16 mouse cellular contexts compared by ENCODE assay signal in genomic region chr11:113656511-113656932, GRCm38 (mm10). TPM values are rescaled to one million over a fixed set of nuclear protein-coding genes. Genes with fewer than 3 reads are reported as not detected.
DNase-seq lines count a peak whose midpoint lies in the region; ATAC-seq and TF ChIP-seq lines count a peak whose summit lies in the region.
"Had no signal": no experiment of that assay in that cellular context is flagged by ENCODE, and none has a peak within 500 bp of the region (broad histone marks: within the 10 kb centered on the region; RNA-seq: fewer than 3 reads in every experiment).

No protein-coding gene starts in this region.

- TF ChIP-seq POLR2A in MEL (IDR thresholded peaks at IDR 0.05; ENCODE audit: control insufficient read depth in 1 of 2, insufficient read depth in 1 of 2, low read depth in 1 of 2, low read length in 2 of 2, poor library complexity in 1 of 2) = peak in 1 of 2 experiments; percentile 9; a peak in 1 of 4 replicates

- TF ChIP-seq EP300 in MEL (IDR thresholded peaks at IDR 0.05; ENCODE audit: low read depth in 1 of 2, low read length in 2 of 2) = no peak

- 78% methylated on average over 8 of the region's 8 CpGs for WGBS in forebrain, postnatal 0 days
- WGBS in forebrain, embryonic 16.5 days = 79% methylated on average over 8 of the region's 8 CpGs
- 90% methylated on average over 8 of the region's 8 CpGs for WGBS in liver, embryonic 11.5 days

- TF ChIP-seq CTCF in forebrain, postnatal 0 days (IDR thresholded peaks at IDR 0.05; ENCODE audit: low read depth) = no peak
- TF ChIP-seq CTCF in MEL (IDR thresholded peaks at IDR 0.05 in 2 of 3, conservative IDR thresholded peaks at IDR 0.05 in 1 of 3; ENCODE audit: control insufficient read depth in 1 of 3, insufficient read depth in 1 of 3, low read depth in 2 of 3, low read length in 3 of 3, poor library complexity in 1 of 3, severe bottlenecking in 1 of 3) = no peak

- H3K4me1 ChIP-seq in forebrain, postnatal 0 days (ENCODE audit: insufficient read depth) = no peaks in the 10 kb centered on the region
- H3K4me1 ChIP-seq in forebrain, embryonic 16.5 days (replicated peaks; ENCODE audit: control insufficient read depth, insufficient read depth, low read length) = peaks cover 9% of the 10 kb centered on the region
- peaks cover 0 to 3% of the 10 kb centered on the region in 2 experiments; a peak in 2 of 4 replicates for H3K4me1 ChIP-seq in MEL (ENCODE audit: control insufficient read depth in 1 of 2, insufficient read depth in 2 of 2, low read length in 2 of 2)
- peaks cover 4% of the 10 kb centered on the region for H3K4me1 ChIP-seq in liver, embryonic 11.5 days (replicated peaks; ENCODE audit: control insufficient read depth, insufficient read depth, low read length)
- H3K4me1 ChIP-seq: heart, embryonic 15.5 days; intestine, embryonic 15.5 days had no signal

- no peak overlapping the region for H3K4me2 ChIP-seq in forebrain, postnatal 0 days (ENCODE audit: low read depth)
- no peak overlapping the region for H3K4me2 ChIP-seq in forebrain, embryonic 16.5 days (ENCODE audit: low read length)
- no peak overlapping the region for H3K4me2 ChIP-seq in liver, embryonic 11.5 days
- H3K4me2 ChIP-seq: heart, embryonic 15.5 days; intestine, embryonic 15.5 days; liver, embryonic 12.5 days had no signal

- H3K27me3 ChIP-seq in forebrain, postnatal 0 days (ENCODE audit: insufficient read depth, low read length) = no peaks in the 10 kb centered on the region
- no peaks in the 10 kb centered on the region for H3K27me3 ChIP-seq in forebrain, embryonic 16.5 days (replicated peaks; ENCODE audit: control insufficient read depth, insufficient read depth, low read length)
- no peaks in the 10 kb centered on the region for H3K27me3 ChIP-seq in MEL (ENCODE audit: control insufficient read depth in 1 of 2, insufficient read depth in 2 of 2, low read length in 2 of 2)
- H3K27me3 ChIP-seq in liver, embryonic 11.5 days (replicated peaks; ENCODE audit: control insufficient read depth, insufficient read depth, low read length) = no peaks in the 10 kb centered on the region
- H3K27me3 ChIP-seq: heart, embryonic 15.5 days; intestine, embryonic 15.5 days; liver, embryonic 12.5 days had no signal

- no peaks in the 10 kb centered on the region for H3K79me2 ChIP-seq in MEL (ENCODE audit: control insufficient read depth, insufficient read depth, low read length, poor library complexity)

- peaks cover 89% of the 10 kb centered on the region for H3K36me3 ChIP-seq in forebrain, postnatal 0 days (ENCODE audit: insufficient read depth)
- peaks cover 49% of the 10 kb centered on the region for H3K36me3 ChIP-seq in forebrain, embryonic 16.5 days (ENCODE audit: control insufficient read depth, insufficient read depth)
- H3K36me3 ChIP-seq in MEL (ENCODE audit: control insufficient read depth in 1 of 2, insufficient read depth in 2 of 2, low read length in 2 of 2) = peaks cover 8 to 21% of the 10 kb centered on the region in 2 experiments; a peak in 3 of 4 replicates
- peaks cover 53% of the 10 kb centered on the region for H3K36me3 ChIP-seq in liver, embryonic 11.5 days (ENCODE audit: control insufficient read depth, insufficient read depth, low read length)

- DNase-seq in forebrain, postnatal 0 days = no peak
- no peak for DNase-seq in MEL (ENCODE audit: low read depth, low spot score)
- DNase-seq in adrenal gland, postnatal 36 days = peak; percentile 68 to 75
- peak; percentile 92 to 98 for DNase-seq in cerebellum, postnatal 10 days
- DNase-seq in testis, postnatal 10 days (ENCODE audit: low spot score) = no peak
- DNase-seq in kidney, adult 9 months = no peak
- DNase-seq in liver, embryonic 11.5 days (ENCODE audit: low spot score) = no peak
- DNase-seq: gastrocnemius, postnatal 36 days; kidney, postnatal 4 days; lung, postnatal 36 days; midbrain, embryonic 14.5 days; thymus, postnatal 4 days had no signal

- no peak overlapping the region for H3K4me3 ChIP-seq in forebrain, postnatal 0 days (ENCODE audit: low read depth, low read length)
- no peak overlapping the region for H3K4me3 ChIP-seq in forebrain, embryonic 16.5 days (replicated peaks; ENCODE audit: low read length)
- no peak overlapping the region for H3K4me3 ChIP-seq in MEL (ENCODE audit: control insufficient read depth in 1 of 2, insufficient read depth in 1 of 2, low read depth in 2 of 2, low read length in 2 of 2)
- no peak overlapping the region for H3K4me3 ChIP-seq in liver, embryonic 11.5 days (ENCODE audit: low read depth, low read length)
- H3K4me3 ChIP-seq: heart, embryonic 15.5 days; intestine, embryonic 15.5 days; liver, embryonic 12.5 days had no signal

- H3K9ac ChIP-seq in forebrain, postnatal 0 days = no peak overlapping the region
- H3K9ac ChIP-seq in forebrain, embryonic 16.5 days (replicated peaks; ENCODE audit: low read depth, low read length) = no peak overlapping the region
- H3K9ac ChIP-seq in MEL (ENCODE audit: control insufficient read depth, low read depth, low read length, poor library complexity, severe bottlenecking) = no peak overlapping the region
- H3K9ac ChIP-seq in liver, embryonic 11.5 days (ENCODE audit: low read depth, low read length) = no peak overlapping the region
- H3K9ac ChIP-seq: heart, embryonic 15.5 days; intestine, embryonic 15.5 days; liver, embryonic 12.5 days had no signal

- no peak for TF ChIP-seq RAD21 in MEL (IDR thresholded peaks at IDR 0.05; ENCODE audit: low read depth, low read length)

- no peak overlapping the region for H3K27ac ChIP-seq in forebrain, postnatal 0 days (ENCODE audit: low read depth, low read length)
- H3K27ac ChIP-seq in forebrain, embryonic 16.5 days (ENCODE audit: low read length) = no peak overlapping the region
- H3K27ac ChIP-seq in MEL (ENCODE audit: control insufficient read depth, low read depth, low read length) = no peak overlapping the region
- no peak overlapping the region for H3K27ac ChIP-seq in liver, embryonic 11.5 days (ENCODE audit: low read depth, low read length)
- H3K27ac ChIP-seq: heart, embryonic 15.5 days; intestine, embryonic 15.5 days; liver, embryonic 12.5 days had no signal

- ATAC-seq in forebrain, postnatal 0 days = peak; percentile 17; the same call in 1 of the 2 replicates
- ATAC-seq in forebrain, embryonic 16.5 days = no peak
- no peak for ATAC-seq in liver, embryonic 11.5 days (replicated peaks; ENCODE audit: low FRiP score)
- ATAC-seq: intestine, embryonic 15.5 days; liver, embryonic 12.5 days had no signal

- no peaks in the 10 kb centered on the region for H3K9me3 ChIP-seq in forebrain, postnatal 0 days (ENCODE audit: low read length)
- H3K9me3 ChIP-seq in forebrain, embryonic 16.5 days (ENCODE audit: control insufficient read depth, low read length) = no peaks in the 10 kb centered on the region
- H3K9me3 ChIP-seq in MEL (replicated peaks; ENCODE audit: insufficient read depth, low read length) = no peaks in the 10 kb centered on the region
- H3K9me3 ChIP-seq in liver, embryonic 11.5 days (ENCODE audit: control insufficient read depth, low read length) = no peaks in the 10 kb centered on the region
- H3K9me3 ChIP-seq: heart, embryonic 15.5 days; intestine, embryonic 15.5 days; liver, embryonic 12.5 days had no signal

RNA-seq across cellular contexts. Expression of gene Slc39a11, which starts 6.6 kb away (rescaled TPM):
- 36.9 and 48.2 TPM in 2 replicates for total RNA-seq in forebrain, postnatal 0 days (2014; rRNA removed)
- 33.1 and 39.1 TPM in 2 replicates for polyA plus RNA-seq in forebrain, postnatal 0 days (2015; fragmentation: Nextera tagmentation; extraction: Ambion mirVana)
- 41.6 and 44.4 TPM in 2 replicates for polyA plus RNA-seq in forebrain, embryonic 16.5 days (2015; fragmentation: Nextera tagmentation; extraction: Ambion mirVana)
- 33.6 and 45.6 TPM in 2 replicates for total RNA-seq in MEL (2012; rRNA removed)
- 10 to 100 TPM in 1 of 2 experiments, not detected in 1; 34.2 TPM for polyA plus RNA-seq in MEL (2012; ENCODE audit: insufficient read depth in 1 of 2, insufficient read length in 2 of 2, low read depth in 1 of 2, low replicate concordance in 2 of 2, missing spikeins in 1 of 2)
- total RNA-seq in adrenal gland, postnatal 36 days (2021) = 10 to 100 TPM; 27.4 to 27.7 TPM
- 20.9 TPM in 2 replicates for polyA plus RNA-seq in liver, embryonic 11.5 days (2014; fragmentation: Nextera tagmentation; extraction: Ambion mirVana)

RNA-seq across cellular contexts. Expression of gene Cog1, which starts 7.6 kb away (rescaled TPM):
- total RNA-seq in forebrain, postnatal 0 days (2014; rRNA removed) = 37.2 and 48.8 TPM in 2 replicates
- 25.3 and 28.6 TPM in 2 replicates for polyA plus RNA-seq in forebrain, postnatal 0 days (2015; fragmentation: Nextera tagmentation; extraction: Ambion mirVana)
- 35.5 and 36.3 TPM in 2 replicates for polyA plus RNA-seq in forebrain, embryonic 16.5 days (2015; fragmentation: Nextera tagmentation; extraction: Ambion mirVana)
- 26.4 and 29.4 TPM in 2 replicates for total RNA-seq in MEL (2012; rRNA removed)
- 100 to 1,000 TPM in 1 of 2 experiments, 10 to 100 TPM in 1; 37.4 to 113 TPM for polyA plus RNA-seq in MEL (2012; ENCODE audit: insufficient read depth in 1 of 2, insufficient read length in 2 of 2, low read depth in 1 of 2, low replicate concordance in 2 of 2, missing spikeins in 1 of 2)
- total RNA-seq in adrenal gland, postnatal 36 days (2021) = 10 to 100 TPM; 35.4 to 39.5 TPM
- polyA plus RNA-seq in liver, embryonic 11.5 days (2014; fragmentation: Nextera tagmentation; extraction: Ambion mirVana) = 24.0 and 24.7 TPM in 2 replicates

RNA-seq across cellular contexts. Expression of gene Fam104a, which starts 27.4 kb away (rescaled TPM):
- 37.6 and 38.7 TPM in 2 replicates for total RNA-seq in forebrain, postnatal 0 days (2014; rRNA removed)
- polyA plus RNA-seq in forebrain, postnatal 0 days (2015; fragmentation: Nextera tagmentation; extraction: Ambion mirVana) = 54.7 and 58.9 TPM in 2 replicates
- polyA plus RNA-seq in forebrain, embryonic 16.5 days (2015; fragmentation: Nextera tagmentation; extraction: Ambion mirVana) = 43.0 and 43.4 TPM in 2 replicates
- 34.6 and 38.1 TPM in 2 replicates for total RNA-seq in MEL (2012; rRNA removed)
- 10 to 100 TPM in 1 of 2 experiments, not detected in 1; 33.6 TPM for polyA plus RNA-seq in MEL (2012; ENCODE audit: insufficient read depth in 1 of 2, insufficient read length in 2 of 2, low read depth in 1 of 2, low replicate concordance in 2 of 2, missing spikeins in 1 of 2)
- total RNA-seq in adrenal gland, postnatal 36 days (2021) = 10 to 100 TPM; 32.0 to 39.7 TPM
- polyA plus RNA-seq in liver, embryonic 11.5 days (2014; fragmentation: Nextera tagmentation; extraction: Ambion mirVana) = 58.7 and 62.3 TPM in 2 replicates

RNA-seq across cellular contexts. Expression of gene D11Wsu47e, which starts 27.7 kb away (rescaled TPM):
- 34.2 and 36.7 TPM in 2 replicates for total RNA-seq in forebrain, postnatal 0 days (2014; rRNA removed)
- 23.4 and 25.7 TPM in 2 replicates for polyA plus RNA-seq in forebrain, postnatal 0 days (2015; fragmentation: Nextera tagmentation; extraction: Ambion mirVana)
- 24.4 and 26.1 TPM in 2 replicates for polyA plus RNA-seq in forebrain, embryonic 16.5 days (2015; fragmentation: Nextera tagmentation; extraction: Ambion mirVana)
- 32.5 and 40.6 TPM in 2 replicates for total RNA-seq in MEL (2012; rRNA removed)
- polyA plus RNA-seq in MEL (2012; ENCODE audit: insufficient read depth in 1 of 2, insufficient read length in 2 of 2, low read depth in 1 of 2, low replicate concordance in 2 of 2, missing spikeins in 1 of 2) = 10 to 100 TPM in 1 of 2 experiments, not detected in 1; 25.0 TPM
- total RNA-seq in adrenal gland, postnatal 36 days (2021) = 10 to 100 TPM; 13.4 to 18.7 TPM
- polyA plus RNA-seq in liver, embryonic 11.5 days (2014; fragmentation: Nextera tagmentation; extraction: Ambion mirVana) = 22.4 and 22.9 TPM in 2 replicates

RNA-seq across cellular contexts. Expression of gene Sstr2, which starts 37.4 kb away (rescaled TPM):
- total RNA-seq in forebrain, postnatal 0 days (2014; rRNA removed) = 19.9 and 32.2 TPM in 2 replicates
- 23.1 and 27.1 TPM in 2 replicates for polyA plus RNA-seq in forebrain, postnatal 0 days (2015; fragmentation: Nextera tagmentation; extraction: Ambion mirVana)
- polyA plus RNA-seq in forebrain, embryonic 16.5 days (2015; fragmentation: Nextera tagmentation; extraction: Ambion mirVana) = 70.3 and 87.5 TPM in 2 replicates
- 0.26 and 0.77 TPM in 2 replicates for total RNA-seq in MEL (2012; rRNA removed)
- under 1 TPM in 1 of 2 experiments, not detected in 1; 0.82 TPM for polyA plus RNA-seq in MEL (2012; ENCODE audit: insufficient read depth in 1 of 2, insufficient read length in 2 of 2, low read depth in 1 of 2, low replicate concordance in 2 of 2, missing spikeins in 1 of 2)
- 1 to 10 TPM; 1.6 to 3.9 TPM for total RNA-seq in adrenal gland, postnatal 36 days (2021)
- polyA plus RNA-seq in liver, embryonic 11.5 days (2014; fragmentation: Nextera tagmentation; extraction: Ambion mirVana) = 2.2 and 2.7 TPM in 2 replicates
- total RNA-seq: gastrocnemius, postnatal 36 days had no signal

Comparison
In these comparisons a context has a peak if more than half of its experiments do, and no peak if none do; other contexts are left out.
1. DNase-seq: peak in adrenal gland, postnatal 36 days (2 of 2) and cerebellum, postnatal 10 days (2 of 2); none in forebrain, postnatal 0 days (single experiment), MEL (single experiment), testis, postnatal 10 days (single experiment), kidney, adult 9 months (single experiment) and liver, embryonic 11.5 days (single experiment).